Mouse (Mus musculus) bone marrow macrophage, adult 2 months (primary cell): ENCODE results near the gene 1700001P01Rik.

Source experiments
- CTCF ChIP-seq: IDR thresholded peaks from 2 replicates; pipeline ENCODE4 v1.5.1; 2012; ENCODE audit warnings: low read depth, mild to moderate bottlenecking, low read length, moderate library complexity
- POLR2A ChIP-seq: IDR thresholded peaks from 2 replicates; pipeline ENCODE4 v1.6.1; 2012; ENCODE audit warnings: mild to moderate bottlenecking, low read depth, low read length, borderline replicate concordance

GRCm38 (mm10) chr11:97742157-97742556 is 33.6 kb downstream of the 1700001P01Rik start:
- TF ChIP-seq POLR2A (no peak), CTCF (no peak)
